Mouse (Mus musculus) left cerebral cortex, postnatal 25 days (tissue): ENCODE results near the gene Naa80. TPM values are rescaled to one million over a fixed set of nuclear protein-coding genes. Genes with fewer than 3 reads are reported as not detected.

Experiments used
- DNase-seq, 2 experiments: peaks; one replicate each; pipeline ENCODE4 v3.0.0; 2022; ENCODE audit warnings: low spot score in 2 of 2, mixed read lengths in 1 of 2
- intact Hi-C: fragments of 180-260 bp; cut with DNase I; formaldehyde crosslinking; loops from one replicate; pipeline ENCODE4 v1.15.1; 2025
- total RNA-seq, 2 experiments: library from RNA; stranded (reverse); gene quantifications; 2 replicates each; pipeline ENCODE4 v1.2.3; 2021

The Naa80 gene
- total RNA-seq, 2 experiments from 2014 or later = 10.8 to 11.3 TPM

DNA sequence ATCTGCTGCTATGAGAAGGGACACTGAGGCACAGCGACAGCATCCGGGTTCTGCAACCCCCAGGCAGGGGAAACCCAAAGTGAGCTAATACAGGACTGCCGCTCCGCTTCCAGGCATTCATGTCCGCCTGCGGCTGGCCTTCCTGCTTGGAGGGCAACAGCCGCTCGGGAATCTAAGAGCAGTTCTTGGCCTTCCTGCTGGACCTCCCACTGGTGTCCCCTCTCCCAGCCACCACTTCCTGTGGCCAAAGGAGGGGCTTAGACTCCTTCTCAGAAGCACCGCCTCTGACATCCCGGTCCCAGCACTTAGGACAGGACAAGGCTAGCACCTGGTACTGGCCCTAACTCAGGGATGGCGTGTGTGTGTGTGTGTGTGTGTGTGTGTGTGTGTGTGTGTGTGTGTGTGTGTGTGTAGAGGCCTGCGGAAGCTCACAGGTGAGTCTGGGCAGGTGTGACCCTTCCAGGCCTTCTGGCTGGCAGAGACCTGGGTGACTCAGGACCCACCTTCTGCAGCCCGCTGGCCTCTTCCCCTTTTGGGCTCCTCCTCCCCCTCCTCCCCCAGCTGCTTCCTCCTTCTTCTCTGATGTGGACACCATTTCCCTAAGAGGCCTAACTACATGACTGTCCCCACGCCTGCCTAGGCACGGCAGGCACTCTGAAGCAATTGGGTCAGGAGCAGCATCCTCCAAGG lies 50.2 kb downstream of the Naa80 start:
- DNase-seq = no peak
- intact Hi-C loops = no loop called here

DNA sequence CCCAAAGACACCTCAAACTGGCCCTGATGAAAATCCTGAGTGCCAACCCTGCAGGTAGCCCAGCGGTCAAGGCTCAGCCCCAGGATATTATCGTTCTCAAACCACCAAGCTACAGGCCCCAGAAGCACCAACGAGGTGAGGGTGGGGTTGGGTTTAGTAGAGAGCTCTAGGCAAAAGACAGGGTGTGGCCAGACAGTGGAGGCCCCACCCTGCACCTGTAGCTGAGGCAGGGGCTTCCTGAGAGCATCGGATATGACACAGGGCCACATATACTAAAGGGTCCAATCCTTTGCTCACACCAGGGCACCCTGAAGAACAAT lies 50.7 kb downstream of the Naa80 start:
- no peak for DNase-seq
- intact Hi-C loops = no loop called here

DNA sequence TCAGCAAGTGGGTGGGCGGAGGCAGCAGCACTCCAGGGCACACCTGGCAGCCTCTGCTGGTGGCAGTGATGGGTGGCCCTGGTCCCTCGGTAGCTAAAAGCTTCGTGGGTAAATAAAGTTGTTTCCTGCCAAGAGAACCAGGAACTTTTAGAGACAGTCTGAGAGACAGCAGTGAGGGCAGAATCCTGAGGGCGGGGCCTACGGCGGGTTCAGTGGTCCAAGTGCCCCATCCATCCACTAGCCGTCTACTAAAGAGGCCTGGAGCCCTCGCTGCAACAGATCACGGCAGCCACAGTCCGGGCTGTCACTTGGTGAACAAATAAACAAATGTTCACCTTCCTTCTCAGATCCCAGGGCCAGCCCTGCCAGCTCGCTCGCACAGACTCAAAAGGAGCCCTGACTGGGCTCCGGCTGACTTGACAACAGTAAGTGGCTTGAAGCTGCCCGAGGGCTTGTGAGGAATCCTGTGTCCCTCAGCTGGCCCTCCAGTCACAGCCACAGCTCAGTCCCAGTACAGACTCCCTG lies 51.3 kb downstream of the Naa80 start:
- intact Hi-C loops = no loop called here
- DNase-seq = peak in 1 of 2 experiments; percentile 48

DNA sequence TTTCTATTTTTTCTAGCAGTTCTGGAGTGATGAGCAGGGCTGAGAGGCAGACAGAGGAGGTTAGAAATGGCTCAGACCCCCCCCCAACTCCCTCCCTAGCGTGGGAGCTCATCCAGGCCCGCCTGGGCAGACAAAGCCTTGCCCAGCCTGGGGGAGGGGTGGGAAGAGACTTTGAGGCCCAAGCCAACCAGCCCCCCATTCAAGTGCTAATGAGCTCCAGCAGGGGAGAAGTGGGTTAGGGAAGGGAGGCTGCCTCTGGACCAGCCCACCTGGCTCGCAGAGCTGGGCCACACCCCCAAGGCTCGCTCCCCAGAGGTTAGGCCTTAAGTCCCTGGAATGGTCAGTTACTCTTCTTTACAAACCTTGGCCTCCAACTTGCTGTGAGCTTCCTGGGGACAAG lies 51.9 kb downstream of the Naa80 start:
- intact Hi-C loops = no loop called here
- DNase-seq = peak in 1 of 2 experiments; percentile 57

DNA sequence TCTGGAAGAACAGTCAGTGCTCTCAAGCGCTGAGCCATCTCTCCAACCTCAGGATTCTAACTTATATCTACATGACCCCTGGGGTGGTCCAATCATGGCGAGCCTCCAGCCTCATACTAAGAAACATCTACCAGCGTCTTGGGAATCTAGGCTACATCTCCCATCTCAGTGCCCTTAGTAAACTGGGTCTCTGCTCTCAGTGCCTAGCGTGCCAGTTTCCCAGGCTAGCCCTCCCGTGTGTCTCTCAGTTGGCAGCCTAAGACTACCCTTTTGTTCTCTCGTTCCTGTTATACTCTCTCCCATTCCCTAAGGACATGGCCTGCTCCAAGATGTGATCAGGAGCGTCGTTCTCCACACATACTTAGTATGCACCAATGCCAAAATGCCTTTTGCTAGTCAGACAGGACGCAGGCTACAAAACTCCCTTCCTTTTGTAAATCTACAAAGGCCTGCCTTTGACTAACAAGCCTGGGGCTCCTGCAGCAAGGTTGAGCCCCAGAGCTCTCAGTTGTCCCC lies 52.7 kb downstream of the Naa80 start:
- DNase-seq = no peak
- intact Hi-C loops = no loop called here

DNA sequence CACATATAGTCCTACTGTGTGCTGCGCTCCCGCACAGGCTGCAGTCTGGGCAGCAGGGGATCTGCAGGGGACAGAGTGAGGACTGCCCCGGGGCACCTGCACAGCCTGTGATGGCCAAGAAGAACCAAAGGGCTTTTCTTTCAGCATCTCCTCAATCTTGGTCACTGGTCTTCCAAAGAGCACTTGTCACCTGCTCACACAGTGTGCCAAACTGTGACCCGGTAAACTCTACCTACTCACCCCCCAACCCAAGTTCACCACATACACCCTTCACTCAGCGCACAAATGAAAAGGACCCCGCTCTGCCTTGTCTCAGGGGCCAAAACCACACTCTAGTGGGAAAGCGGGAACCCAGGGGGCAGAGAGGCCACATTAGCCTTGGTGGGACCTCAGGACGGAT lies 53.2 kb downstream of the Naa80 start:
- intact Hi-C loops = no loop called here
- no peak for DNase-seq

DNA sequence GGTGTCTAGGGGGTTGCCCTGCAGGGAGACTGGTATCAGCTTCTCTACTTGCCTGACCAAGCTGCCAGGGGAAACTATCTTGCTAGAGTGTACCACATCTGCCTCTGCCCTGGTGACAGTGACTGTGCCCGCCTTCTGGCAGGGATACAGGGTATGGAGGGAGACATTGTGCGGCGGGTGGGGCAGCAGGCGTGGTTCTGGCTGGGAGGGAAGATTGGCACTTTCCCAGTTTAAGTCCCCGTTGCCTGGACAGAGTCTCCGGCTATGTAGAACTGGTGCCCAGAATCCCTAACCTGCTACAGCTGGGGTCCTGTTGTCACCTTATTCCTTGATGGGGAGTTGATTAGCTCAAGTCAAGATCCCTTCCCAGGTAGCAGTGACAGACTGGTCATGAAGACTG lies 53.8 kb downstream of the Naa80 start:
- intact Hi-C loops = no loop called here

DNA sequence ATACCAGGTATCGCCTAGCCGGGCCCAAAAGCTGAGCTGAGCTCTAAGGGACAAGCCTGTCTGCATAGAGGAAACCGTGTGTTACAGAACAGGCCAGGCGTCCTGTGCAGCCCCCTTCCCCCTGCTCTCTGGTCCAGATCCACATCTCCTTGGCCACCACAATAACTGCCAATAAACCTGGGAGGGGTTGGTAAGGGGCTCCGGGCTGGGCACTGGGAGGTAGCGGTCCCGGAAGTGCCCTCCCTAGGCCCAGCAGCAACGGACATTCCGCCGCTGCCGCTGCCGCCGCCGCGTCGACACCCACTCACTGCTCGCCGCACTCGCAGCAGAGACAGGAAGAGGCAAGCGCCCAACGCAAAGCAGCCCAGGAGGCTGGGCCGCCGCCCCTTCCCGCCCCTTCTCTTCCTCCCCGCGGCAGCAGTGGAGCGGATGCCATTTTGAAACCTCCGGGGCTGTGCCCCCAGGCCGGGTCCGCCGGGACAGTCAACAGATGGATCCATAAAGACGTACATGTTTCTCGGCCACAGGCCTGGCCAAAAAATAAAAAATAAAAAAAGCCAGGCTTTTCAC lies 54.5 kb downstream of the Naa80 start:
- intact Hi-C loops = no loop called here
- peak; percentile 82 to 84 for DNase-seq

More for the DNA sequence above, 53.8 kb downstream of the Naa80 start:
- DNase-seq = no peak

Other genes with a start within 250 kb of the Naa80 start
- 10 to 100 TPM; 17.2 to 18.2 TPM for gene Hemk1, start 240.5 kb upstream of the Naa80 start, total RNA-seq
- 1 to 10 TPM; 3.7 to 4.0 TPM for gene 6430571L13Rik, start 238.3 kb upstream of the Naa80 start, total RNA-seq
- gene Cacna2d2, start 179.3 kb upstream of the Naa80 start, total RNA-seq = 10 to 100 TPM; 25.4 to 40.2 TPM
- gene Tmem115, start 44.9 kb upstream of the Naa80 start, total RNA-seq = 10 to 100 TPM; 33.3 to 36.5 TPM
- 10 to 100 TPM; 16.2 to 17.4 TPM for gene Cyb561d2, start 36.7 kb upstream of the Naa80 start, total RNA-seq
- gene Nprl2, start 36.7 kb upstream of the Naa80 start, total RNA-seq = 10 to 100 TPM; 40.4 to 41.7 TPM
- 1 to 10 TPM; 4.0 to 5.6 TPM for gene Zmynd10, start 31.6 kb upstream of the Naa80 start, total RNA-seq
- 10 to 100 TPM; 14.3 to 17.4 TPM for gene Rassf1, start 27.3 kb upstream of the Naa80 start, total RNA-seq
- gene Tusc2, start 15.6 kb upstream of the Naa80 start, total RNA-seq = 10 to 100 TPM; 86.5 to 94.7 TPM
- gene Hyal2, start 10.9 kb upstream of the Naa80 start, total RNA-seq = 10 to 100 TPM in 1 of 2 experiments, 1 to 10 TPM in 1; 9.3 to 10.1 TPM
- gene Hyal1, start 2.0 kb upstream of the Naa80 start, total RNA-seq = 1 to 10 TPM; 5.0 to 7.4 TPM
- gene Hyal3, start 1.9 kb downstream of the Naa80 start, total RNA-seq = 1 to 10 TPM in 1 of 2 experiments, under 1 TPM in 1; 0.96 to 1.1 TPM
- gene Ifrd2, start 8.8 kb downstream of the Naa80 start, total RNA-seq = 10 to 100 TPM; 11.1 to 13.3 TPM
- gene Sema3b, start 30.3 kb downstream of the Naa80 start, total RNA-seq = 1 to 10 TPM; 3.4 to 3.5 TPM
- 100 to 1,000 TPM; 214 to 221 TPM for gene Gnai2, start 56.5 kb downstream of the Naa80 start, total RNA-seq
- gene Slc38a3, start 90.6 kb downstream of the Naa80 start, total RNA-seq = 10 to 100 TPM; 69.9 to 81.4 TPM
- gene Gnat1, start 100.8 kb downstream of the Naa80 start, total RNA-seq = under 1 TPM; 0.18 to 0.21 TPM
- 10 to 100 TPM; 16.6 to 17.8 TPM for gene Sema3f, start 131.6 kb downstream of the Naa80 start, total RNA-seq
- gene Rbm5, start 192.1 kb downstream of the Naa80 start, total RNA-seq = 100 to 1,000 TPM; 122 to 155 TPM